Mouse (Mus musculus): ENCODE measurements around the gene Mink1.
A peak's percentile ranks its signal among the peaks of the same experiment; 100 is the strongest.

Gene Mink1

DNA sequence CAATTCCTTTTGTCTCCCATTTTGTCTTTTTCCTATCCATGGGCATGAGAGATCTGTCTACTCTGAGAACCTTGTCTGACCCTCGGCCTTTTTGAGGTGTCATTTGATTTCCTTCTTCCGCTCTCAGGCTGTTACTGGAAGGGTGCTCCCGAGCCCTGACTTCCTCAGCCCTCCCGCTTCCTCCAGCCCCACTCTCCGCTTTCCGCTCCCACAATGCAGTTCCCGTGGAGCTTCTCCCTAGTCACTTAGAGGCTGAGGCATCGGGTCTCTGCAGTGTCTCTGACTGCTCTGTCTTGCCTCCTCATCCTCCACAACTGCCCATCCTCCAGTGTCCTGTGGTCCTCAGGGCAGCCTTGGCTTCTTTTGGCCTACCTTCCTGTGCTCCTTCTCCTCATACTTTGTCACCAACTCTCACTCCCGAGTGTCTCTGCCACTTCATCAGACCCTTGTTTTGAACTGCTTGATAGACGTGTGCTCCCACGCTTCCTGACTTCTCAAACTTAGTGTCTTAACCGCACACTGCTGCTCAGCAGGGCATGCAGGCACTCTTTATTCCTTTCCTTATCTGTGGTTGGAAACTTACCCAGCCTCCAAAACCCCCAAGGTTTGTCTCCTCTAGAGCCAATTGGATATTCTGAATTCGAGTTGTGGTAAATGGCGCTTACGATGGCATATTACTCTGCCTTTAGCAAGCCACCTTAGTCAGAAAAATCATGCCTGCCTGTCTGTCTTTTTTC, 31.7 kb downstream of the Mink1 start:
- DNase-seq (ENCODE audit: low spot score in 2 of 2): no peak

DNA sequence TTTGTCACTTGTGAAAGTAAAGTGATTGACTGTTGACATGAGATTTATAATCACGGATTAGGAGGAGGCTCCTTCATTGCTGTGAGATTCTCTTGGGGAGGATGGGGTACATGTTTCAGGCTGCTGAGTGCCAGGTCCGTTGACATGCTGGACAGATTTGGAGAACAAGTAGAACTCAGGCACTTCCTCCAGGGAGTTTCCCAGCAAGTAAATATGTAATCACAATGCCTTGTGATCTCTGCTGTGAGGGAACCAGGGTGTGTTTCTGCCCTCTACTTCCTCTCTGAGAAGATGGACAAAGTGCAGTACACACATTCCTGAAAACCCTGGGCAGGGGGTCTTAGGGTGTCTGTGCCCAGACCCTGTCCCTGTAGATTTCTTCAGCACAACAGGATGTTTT, 33.0 kb downstream of the Mink1 start:
- no peak for DNase-seq (ENCODE audit: low spot score in 2 of 2)

DNA sequence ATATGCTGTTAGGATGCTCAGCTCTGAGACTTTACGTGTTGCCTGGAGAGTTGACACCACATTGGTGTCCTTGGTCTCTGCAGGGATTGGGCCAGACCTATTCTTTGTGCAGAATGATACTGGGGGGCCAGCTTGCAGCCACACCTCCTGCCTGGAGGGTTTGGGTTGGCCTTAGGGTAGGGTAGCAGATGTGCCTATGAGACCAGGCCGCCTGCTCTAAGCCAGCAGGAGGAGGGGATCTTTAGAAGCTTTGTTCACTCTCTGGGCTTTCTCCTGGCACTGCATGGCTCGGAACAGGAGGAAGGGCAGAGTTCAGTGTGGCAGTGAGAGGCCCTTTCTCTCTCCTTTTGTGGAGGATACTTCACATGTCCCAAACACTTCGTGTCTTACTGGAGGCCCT, 33.4 kb downstream of the Mink1 start:
- no peak for DNase-seq (ENCODE audit: low spot score in 2 of 2)

DNA sequence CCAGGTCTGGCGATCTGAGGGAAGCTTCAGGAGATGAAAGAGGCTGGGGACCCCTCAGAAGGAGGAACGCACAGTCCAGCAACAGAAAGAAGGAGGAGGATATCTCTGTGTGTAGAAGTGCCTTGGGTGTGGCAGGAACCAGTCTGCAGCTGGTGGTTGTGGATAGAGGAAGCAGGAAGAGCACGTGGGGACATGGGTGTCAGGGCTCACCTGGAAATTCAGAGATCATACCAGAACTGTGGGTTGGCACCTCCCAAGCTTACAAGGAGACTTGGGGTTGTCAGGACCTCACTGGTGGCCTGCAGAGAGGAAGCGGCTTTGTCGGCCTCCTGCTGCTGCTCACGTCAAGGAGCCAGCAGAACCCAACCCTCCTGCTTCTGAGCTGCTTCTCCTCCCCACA, 34.6 kb downstream of the Mink1 start:
- DNase-seq (ENCODE audit: low spot score in 2 of 2): no peak

DNA sequence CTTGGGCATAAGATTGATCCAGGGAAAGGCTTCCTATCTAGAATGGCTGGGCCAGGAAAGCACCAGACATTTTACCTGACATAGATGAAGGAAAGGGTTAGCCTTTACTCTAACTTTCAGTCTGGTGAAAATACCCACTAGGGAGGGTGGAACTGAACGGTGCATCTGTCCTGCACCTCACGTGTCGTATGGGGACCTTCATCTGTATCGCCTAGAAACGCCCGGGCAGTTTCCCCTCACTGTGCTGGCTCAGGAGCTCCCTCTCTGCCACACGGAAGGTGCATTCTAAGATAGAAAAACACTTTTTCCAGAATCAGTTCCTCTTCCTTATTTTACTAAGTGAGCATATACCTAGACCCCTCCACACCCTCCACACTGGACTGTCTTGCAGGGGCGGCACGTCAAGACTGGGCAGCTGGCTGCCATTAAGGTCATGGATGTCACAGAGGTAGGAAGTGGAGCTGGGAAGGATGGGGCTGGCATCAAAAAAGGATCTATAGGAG, 35.8 kb downstream of the Mink1 start:
- DNase-seq (ENCODE audit: low spot score in 2 of 2): no peak

DNA sequence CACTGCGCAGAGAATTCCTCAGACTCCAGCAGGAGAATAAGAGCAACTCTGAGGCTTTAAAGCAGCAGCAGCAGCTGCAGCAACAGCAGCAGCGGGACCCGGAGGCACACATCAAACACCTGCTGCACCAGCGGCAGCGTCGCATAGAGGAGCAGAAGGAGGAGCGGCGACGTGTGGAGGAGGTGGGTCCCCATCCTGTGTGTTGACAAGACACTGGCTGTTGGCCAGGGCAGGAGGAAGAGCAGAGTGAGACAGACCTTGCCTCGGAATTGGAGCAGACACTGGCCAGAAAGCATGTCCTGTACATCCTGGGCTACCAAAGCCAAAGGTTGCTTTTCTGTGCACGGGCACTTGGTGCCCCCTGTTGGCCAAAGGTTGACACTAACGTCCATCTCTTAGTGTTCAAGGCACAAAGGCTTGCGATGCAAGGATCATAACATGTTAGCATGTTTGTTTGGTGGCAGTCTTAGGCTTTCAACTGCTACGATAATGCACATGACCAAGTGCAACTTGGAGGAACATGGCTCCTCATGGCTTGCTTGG, 42.4 kb downstream of the Mink1 start:
- DNase-seq (ENCODE audit: low spot score in 2 of 2): peak; percentile 55 to 57

DNA sequence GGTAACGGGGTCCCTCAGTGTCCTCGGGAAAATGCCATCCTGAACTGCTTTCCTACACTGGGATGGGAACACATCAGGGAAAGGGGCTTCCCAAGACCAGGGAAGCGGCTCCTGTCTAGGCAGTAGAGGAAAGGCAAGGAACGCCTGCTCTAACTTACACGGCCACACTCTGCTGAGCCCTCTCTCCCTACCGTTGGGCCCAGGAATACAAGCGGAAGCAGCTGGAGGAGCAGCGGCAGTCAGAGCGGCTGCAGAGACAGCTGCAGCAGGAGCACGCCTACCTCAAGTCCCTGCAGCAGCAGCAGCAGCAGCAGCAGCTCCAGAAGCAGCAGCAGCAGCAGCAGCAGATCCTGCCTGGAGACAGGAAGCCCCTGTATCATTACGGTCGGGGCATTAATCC, 44.0 kb downstream of the Mink1 start:
- no peak for DNase-seq (ENCODE audit: low spot score in 2 of 2)

DNA sequence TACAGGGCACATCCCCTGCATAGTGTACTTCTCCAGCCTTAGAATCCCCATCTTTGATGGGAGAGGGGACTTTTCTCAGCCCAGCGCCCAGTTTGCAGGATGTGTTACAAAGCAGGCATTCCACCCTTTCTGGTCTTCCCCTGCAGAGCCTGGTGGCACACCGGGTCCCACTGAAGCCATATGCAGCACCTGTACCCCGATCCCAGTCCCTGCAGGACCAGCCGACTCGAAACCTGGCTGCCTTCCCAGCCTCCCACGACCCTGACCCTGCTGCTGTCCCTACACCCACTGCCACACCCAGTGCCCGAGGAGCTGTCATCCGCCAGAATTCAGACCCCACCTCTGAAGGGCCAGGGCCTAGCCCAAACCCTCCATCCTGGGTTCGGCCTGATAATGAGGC, 44.9 kb downstream of the Mink1 start:
- no peak for DNase-seq (ENCODE audit: low spot score in 2 of 2)

DNA sequence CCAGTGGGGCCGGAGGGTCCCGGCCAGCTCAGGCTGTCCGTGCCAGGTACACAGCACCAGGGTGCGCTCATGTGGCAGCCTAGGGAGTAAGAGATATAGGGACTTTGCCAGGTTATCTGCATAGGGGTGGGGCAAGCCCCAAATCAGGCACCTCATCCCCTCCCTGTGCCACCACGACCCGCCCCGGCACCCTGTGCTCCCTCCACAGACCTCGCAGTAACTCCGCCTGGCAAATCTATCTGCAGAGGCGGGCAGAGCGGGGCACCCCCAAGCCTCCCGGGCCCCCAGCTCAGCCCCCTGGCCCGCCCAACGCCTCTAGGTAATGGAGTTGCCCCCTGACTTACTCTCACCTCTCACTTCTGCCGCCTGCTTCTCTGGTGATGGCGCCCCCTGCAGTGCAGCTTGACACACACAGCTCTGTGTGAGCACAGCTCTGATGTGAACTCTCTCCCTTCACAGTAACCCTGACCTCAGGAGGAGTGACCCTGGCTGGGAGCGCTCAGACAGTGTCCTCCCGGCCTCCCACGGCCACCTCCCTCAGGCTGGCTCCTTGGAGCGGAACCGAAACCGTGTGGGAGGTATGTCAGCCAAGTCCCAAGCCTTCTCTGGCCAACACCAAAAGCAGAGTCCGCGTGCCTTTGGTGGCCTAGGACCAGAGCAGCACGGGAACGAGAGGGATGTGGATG, 45.8 kb downstream of the Mink1 start:
- DNase-seq (ENCODE audit: low spot score in 2 of 2): no peak

DNA sequence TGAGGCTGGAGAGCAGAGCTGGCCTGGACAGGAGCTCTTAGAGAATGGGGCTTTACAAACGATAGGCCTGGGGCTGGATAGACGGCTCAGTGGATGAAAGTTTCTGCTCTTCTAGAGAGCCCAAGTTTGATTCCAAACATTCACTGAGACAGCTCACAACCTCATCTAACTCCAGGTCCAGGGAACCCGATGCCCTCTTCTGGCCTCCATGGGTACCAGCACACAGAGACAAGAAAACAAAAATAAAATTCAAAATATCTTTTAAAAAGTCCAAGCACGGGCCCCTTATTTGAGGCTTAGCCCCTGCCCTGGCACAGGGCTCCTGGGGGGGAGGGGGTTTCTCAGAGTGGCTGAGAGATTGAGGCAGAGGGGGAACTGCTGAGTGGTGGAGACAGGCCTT, 48.1 kb downstream of the Mink1 start:
- DNase-seq (ENCODE audit: low spot score in 2 of 2): no peak

DNA sequence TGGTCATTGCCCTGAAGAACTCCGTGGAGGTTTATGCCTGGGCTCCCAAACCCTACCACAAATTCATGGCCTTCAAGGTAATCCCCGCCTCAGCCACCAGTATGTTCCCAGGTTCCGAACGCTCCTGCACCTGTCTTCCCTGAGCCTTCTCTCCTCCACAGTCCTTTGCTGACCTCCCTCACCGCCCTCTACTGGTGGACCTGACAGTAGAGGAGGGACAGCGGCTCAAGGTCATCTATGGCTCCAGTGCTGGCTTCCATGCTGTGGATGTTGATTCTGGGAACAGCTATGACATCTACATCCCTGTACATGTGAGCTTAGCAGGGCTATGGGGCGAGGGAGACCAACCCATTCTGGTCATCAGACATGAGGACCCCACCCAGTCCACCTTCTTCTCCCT, 49.8 kb downstream of the Mink1 start:
- no peak for DNase-seq (ENCODE audit: low spot score in 2 of 2)

DNA sequence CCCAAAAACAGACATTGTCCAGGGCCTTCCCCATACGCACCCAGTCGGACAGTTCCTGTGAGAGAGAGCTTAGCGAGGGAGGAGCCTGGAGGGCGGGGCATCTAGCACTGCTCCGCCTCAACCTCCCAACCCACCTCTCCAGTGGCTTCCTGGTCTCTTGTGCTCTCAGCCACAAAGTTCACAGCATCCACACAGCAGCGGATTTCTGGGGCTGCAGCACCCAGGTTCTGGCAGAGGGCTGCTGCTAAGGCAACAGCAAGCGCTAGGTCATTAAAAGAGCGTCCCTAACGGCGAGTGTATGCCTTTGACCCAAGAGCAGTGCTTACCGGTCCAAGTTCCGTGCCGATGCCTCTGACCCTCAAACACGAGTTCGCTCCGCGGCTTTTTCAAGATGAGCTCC, 52.4 kb downstream of the Mink1 start:
- DNase-seq (ENCODE audit: low spot score in 2 of 2): no peak

DNA sequence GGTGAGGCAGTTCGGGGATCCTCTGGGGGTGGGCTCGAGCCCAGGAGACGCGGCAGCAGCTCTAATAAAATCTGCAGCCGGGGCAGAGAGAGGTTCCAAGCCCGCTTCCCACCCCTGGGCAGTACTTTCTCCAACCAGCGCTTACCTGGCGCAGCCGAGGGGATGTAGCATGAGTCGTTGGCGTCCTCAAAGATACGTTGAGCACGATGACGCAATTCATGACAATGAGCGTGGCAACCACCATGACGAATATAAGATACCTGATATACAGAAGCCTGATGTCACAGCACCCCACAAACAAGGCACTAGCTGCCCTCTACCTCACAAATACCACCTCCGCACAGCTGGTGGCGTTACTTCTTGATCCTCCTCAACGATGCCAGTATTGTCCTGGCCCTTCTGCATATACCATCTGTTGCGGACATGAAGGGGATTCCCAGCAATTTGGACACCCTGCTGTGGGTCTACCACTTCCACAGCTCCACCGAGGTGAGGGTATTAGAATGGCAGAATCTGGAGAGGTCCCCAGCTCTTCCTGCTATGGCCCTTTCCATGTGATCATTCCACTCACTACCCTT, 52.9 kb downstream of the Mink1 start, which contains the start of gene 4930544D05Rik:
4930544D05Rik (plus strand) TSS at position 333 of the 578 bp plus-strand sequence.
- DNase-seq (ENCODE audit: low spot score in 2 of 2): no peak

DNA sequence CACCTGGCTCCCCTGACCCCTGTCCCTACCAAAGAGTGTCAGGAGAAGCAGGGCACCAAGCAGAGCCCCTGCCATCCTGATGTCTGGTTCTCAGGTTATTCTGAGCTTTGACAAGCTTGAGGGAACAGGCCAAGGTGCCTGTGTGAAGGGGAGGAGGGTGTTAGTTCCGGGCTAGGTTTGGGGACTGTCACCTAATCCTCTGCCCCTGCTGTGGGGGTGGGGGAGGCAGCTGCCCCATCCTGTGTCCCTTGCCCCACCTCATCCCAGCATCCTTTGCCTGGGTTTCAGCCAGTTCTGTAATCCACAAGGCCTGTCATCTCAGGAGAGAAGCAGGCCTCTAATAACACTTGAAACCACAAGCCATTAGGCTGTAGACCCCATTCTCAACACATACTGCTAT, 56.4 kb downstream of the Mink1 start, which contains the start of gene Chrne:
Chrne (minus strand) TSS at position 116 of the 400 bp plus-strand sequence.
- no peak for DNase-seq (ENCODE audit: low spot score in 2 of 2)

DNA sequence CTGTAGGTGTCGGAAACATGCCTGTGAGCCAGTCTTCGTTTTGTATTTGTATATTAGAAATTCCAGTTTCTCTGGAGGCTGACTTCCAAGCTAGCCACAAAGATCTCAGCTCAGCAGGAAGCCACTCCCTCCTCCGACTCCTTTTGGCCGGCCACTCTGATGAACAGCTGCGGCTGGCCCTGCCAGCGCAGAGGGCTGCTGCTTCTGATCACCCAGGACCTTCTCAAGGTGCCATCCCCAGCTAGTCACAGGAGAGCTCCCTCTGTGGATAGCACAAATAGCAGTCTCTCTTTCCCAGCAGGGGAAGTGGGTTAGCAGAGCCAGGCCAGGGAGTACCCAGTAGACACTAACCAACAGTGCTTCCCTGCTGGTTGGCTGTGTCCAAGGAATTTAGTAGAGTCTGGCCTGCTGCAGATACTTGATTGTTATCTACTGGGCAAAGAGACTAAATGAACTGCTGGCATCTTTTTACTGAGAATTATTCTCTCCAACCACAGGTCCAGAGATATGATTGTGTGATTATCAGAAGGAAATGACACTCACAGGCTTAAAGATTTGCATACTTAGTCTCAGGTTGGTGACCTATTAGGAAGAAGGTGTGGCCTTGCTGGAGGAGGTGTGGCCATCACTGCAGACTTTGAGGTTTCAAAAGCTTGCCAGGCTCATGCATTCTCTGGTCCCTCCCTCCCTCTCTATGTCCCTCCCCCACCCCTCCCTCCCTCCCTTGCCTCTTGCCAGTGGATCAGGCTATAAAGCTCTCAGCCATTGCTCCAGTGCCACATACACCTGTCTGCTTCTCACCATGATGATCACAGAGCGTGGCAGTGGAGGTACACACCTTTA, 59.5 kb downstream of the Mink1 start:
- no peak for DNase-seq (ENCODE audit: low spot score in 2 of 2)

DNA sequence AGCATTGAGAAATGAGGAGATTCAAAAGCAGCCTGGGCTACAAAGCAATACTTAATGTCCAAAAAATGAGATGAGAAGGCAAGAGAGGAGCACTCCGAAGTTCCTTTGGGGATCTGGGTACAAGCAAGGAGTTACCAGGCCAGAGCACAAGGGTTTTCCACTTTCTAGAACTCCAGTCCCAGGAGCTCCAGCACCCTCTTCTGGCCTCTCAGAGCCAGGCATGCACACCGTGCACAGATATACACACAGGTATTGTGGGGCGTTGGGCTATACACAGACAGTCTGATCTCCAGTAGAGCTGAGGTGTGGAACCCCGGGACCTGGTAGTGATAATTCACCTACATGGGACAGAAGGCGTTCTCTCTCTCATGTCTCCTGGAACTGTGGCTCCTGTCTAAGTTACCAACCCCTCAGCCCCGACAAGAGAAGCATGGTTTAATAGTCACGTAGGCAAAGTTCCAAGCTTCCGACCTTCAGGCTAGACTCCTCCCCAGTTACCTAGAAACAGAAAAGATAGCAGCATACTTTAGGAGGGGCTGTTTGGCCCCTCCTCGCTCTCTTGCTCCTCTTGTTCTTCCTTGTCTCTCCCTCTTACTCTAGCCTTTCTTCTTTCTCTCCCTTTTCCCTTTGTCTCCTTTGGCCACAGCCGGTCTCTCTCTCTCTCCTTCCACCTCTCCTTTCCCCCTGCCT, 60.5 kb downstream of the Mink1 start:
- no peak for DNase-seq (ENCODE audit: low spot score in 2 of 2)

DNA sequence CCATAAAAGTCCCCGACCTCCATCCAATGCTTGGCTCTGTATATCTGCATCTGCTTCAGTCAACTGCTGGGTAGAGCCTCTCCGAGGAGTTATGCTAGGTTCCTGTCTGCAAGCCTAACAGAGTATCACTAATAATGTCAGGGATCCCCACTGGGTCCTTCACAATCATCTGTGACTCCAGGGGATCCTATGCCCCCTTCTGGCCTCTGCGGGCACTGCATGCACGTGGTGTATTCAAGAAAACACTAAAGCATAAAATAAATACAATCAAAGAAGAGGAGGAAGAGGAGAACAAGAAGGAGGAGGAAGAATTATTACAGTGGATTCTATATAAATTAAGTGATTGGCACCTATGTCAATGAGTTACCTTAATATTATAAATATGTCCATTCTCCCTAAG, 62.8 kb downstream of the Mink1 start:
- no peak for DNase-seq (ENCODE audit: low spot score in 2 of 2)

DNA sequence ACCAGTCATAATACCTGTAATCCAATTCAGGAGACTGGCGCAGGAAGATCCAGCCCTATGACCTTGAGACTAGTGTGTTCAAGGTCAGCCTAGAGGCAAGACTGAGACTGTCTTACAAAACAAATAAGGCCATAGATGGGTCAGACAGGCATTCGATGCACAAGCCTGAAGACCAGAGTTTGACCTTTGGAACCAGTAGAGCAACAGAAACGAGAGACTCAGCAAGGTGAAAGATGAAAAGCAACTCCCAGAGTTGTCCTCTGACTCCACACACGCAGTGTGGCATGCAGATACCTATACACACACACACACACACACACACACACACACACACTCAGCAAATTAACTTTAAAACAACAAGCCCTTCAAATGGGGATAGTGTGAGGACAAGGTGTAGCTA, 64.2 kb downstream of the Mink1 start:
- peak in 1 of 2 experiments; percentile 1 for DNase-seq (ENCODE audit: low spot score in 2 of 2)

DNA sequence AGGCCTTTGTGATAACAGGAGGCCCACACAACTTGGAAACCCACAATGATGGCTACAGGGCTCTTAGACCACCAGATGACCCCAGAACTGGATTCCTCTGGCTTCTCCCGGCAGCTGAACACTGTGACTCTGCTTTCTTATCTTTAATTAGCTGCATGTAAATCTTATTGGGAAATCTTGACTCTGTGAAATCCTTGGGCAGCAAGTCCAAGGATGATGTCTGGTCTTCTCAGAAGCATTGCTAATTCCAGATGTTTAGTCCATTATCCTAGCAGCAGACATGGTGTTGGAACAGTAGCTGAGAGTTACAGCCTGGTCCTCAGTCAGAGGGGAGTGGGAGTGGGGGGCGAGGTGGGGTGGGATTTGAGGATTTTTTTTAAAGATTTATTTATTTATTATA, 65.8 kb downstream of the Mink1 start:
- no peak for DNase-seq (ENCODE audit: low spot score in 2 of 2)

DNA sequence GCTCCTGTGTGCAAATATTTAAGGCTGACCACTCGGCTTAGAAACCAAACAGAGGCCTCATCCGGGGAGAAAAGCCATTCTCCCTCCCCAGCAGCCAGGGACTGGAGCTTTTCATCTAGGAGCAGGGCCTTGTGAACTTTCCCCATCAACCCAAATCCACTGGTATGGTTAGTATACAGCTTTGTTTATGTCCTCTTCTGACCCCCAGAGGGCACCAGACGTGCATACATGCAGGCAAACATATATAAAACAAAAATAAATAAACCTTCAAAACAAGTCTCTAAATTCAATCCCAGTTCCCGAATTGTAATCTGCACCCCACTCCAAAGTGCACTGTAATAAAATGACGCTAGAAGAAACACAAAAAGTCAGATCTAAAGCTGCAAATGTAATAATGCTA, 66.9 kb downstream of the Mink1 start:
- no peak for DNase-seq (ENCODE audit: low spot score in 2 of 2)

DNA sequence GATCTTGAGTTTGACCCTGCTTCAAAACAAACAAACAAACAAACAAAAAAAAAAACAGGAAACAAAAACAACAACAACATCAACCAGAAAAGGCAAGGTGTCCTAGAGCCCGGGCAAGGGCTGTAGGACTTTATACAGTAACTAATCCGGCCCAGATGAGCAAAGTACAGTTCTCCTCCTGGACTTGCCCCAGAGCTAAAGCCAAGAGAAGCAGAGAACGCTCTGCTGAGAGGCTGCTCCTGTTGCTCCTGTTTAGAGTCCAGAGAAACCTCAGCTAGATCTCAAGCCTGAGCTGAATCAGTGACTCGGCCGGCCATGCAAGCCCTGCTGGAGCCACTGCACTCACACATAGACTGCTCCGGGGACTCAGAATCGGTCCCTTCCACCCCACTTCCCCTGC, 67.4 kb downstream of the Mink1 start:
- DNase-seq (ENCODE audit: low spot score in 2 of 2): no peak
